Mouse (Mus musculus) adrenal gland, postnatal 10 days (tissue): ENCODE measurements around the gene Cd93. TPM values are rescaled to one million over a fixed set of nuclear protein-coding genes. Genes with fewer than 3 reads are reported as not detected.

ENCODE experiments used
- DNase-seq: peaks from one replicate; pipeline ENCODE4 v3.0.0; 2021; ENCODE audit warnings: mixed read lengths
- total RNA-seq, 2 experiments: library from RNA; stranded (reverse); gene quantifications; 2 replicates each; pipeline ENCODE4 v1.2.3; 2021

Gene Cd93
- total RNA-seq, 2 experiments from 2014 or later: 70.6 to 91.4 TPM

DNA sequence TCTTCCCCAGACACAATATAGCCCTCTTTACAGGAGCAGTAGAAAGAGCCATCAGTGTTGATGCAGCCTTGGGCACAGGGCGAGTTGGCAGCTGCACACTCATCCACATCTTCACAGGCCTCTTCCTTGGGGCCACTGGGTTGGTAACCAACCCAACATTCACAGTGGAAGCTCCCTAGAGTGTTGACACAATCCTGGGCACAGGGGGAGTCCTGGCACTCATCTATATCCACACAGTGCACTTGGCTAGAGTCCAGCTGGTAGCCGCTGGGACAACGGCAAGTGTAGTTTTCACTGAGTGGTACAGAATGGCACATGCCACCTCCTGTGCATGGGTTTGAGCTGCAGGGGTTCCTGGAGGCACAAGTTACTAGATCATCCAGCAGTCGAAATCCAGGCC is 1.2 kb downstream of the Cd93 start:
- peak; percentile 12 for DNase-seq

DNA sequence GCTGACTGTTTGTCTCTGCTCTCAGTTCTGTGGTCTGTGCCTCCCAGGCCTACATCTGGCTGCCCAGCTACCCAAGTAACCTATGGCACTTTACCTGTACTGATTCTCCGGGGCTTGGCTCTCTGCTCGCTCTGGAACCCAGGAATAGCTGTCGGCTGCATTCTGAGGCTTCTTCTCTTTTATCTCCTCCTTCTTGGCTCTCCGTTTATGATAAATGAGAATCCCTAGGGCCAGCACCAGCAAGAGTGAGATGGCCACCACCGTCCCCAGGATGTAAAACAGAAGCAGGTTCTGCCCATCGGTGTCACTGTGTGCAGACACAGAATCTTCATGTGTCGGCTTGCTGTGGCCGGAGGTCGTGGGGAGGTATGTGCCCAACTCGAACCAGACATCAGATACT is 1.9 kb downstream of the Cd93 start:
- DNase-seq: no peak

DNA sequence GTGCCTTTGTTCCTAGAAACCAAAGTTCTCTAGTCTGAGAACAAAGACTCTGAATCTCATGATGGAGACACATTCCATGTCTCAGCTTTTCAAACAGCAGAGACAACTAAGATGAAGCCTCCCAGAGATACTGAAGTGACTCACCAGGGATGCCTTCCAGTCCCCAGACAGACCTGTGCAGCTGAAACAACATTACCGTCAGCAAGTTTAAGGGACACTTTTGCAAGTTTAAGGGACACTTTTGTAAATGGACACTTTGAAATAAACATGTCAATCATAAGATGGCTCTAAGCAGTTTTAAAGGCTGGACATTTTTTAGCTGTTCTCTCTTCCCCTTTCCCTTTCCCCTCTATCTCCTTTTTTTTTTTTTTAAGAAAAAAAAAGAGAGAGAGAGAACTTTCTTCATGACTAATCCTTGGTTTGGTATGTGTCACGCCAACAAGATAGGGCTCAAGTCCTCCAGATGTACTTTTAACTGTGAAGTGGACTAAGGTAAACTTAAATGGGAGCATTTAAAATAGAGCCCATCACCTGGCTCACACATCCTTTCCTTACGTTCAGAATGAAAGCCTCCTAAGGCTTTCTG is 3.6 kb downstream of the Cd93 start:
- DNase-seq: no peak

DNA sequence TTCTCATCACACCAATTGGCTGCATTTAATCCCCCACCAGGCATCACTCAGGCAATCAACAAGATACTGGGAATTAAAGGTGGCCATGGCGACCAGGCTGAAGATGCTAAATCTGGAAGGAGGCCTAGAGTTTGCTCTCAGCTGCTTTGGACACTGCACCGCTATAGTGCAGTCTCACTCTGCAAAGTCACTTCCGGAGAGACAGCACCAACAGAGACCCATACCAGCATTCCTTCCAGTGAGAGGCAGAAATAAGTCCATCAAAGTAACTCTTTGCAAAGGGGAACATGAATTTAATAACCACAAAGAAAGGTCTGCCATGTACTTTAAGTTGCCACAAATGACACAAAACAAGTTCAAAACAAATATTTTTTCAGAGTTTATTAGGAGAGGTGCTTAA is 7.1 kb downstream of the Cd93 start:
- no peak for DNase-seq

DNA sequence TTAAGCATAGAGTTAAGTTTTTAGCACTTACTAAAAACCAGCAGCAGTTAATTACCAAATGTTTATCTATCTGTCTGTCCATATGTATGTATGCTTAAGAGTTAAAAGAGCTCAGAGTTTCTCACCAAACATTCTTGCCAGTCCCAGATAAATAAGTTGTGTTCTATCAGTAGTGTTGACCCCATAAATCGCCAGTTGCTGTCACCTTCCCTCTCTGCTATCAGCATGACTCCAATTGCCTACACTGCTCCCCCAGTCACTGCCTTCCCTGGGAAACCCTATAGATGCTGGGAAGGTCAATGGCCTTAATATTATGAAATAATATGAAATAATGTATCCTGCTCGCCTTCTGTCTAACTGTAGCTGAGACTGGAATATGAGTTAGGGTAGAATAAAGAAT is 11.0 kb downstream of the Cd93 start:
- no peak for DNase-seq

DNA sequence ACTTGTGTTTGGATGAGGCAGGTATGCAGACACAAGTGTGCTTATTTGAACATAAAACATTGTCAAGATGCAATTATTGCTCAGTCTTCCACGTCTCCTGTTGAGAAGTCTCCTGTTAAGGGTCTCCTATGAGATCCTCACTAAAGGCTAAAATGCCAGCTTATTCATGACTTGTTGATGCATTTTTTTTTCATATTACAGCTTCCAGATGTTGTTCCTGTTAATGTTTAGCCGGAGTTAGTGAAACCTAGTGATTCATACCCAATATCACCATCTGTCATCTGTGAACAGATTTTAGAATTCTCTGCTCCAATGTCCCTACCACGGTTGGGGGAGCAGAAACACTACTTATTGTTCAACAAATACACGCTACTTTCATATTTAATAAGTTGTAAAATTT is 12.4 kb downstream of the Cd93 start:
- no peak for DNase-seq

DNA sequence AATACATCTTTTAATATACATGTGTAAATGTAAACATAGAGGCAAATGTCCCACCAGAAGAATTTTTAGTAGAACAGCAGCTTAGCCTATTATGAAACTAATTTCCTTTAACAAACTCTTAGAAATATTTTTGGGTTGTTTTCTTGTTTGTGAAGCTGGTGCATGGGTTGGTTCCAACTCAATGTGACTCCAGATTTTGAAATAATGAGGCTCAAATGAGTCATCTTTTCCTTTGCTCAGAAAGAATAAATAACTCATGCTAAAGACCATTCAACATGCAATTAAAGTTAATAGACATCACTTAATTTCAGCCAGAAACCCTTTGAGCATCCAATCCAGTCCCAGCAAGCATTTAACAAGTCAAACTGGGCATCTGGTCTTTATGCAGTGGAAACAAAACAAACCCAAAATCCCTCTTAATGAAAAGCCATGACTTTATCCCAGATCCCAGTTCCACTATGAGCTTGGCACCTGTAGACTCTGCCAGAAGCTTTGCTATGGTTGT is 14.3 kb downstream of the Cd93 start:
- no peak for DNase-seq

DNA sequence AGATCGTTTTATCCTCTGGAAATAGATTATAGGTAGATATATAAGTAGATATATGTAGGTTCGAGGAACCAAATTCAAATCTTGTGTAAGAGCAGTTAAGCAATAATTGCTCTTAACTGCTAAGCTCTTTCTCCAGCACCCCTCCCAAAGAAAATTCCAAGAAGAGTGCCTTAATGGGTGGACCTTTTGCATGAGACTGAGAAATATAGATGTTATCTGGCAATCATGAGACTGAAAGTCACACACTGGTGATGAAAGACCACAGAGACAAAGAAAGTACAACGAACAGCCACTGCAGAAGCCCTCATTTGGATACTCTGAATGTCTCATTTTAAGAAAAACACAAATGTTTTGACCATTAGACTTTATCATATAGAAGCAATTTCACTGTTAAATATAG is 14.8 kb downstream of the Cd93 start:
- DNase-seq: no peak

DNA sequence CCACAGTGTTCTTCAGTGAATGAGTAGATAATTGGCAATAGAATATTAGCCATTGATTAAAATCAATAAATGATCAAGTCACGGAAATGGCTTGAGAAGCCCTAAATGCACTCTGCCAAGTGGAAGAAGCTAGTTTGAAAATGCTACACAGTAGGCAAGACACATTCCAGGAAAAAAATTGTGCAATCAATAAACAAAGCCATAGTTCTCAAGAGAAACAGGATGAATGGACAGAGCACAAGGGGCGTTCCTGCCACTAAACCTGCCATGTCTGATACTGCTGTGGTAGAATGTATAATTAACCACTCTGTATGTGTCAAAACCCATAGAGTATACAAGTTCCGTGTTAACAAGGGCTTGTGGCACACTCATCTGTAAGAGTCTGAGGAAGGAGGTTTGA is 15.8 kb downstream of the Cd93 start:
- DNase-seq: no peak

DNA sequence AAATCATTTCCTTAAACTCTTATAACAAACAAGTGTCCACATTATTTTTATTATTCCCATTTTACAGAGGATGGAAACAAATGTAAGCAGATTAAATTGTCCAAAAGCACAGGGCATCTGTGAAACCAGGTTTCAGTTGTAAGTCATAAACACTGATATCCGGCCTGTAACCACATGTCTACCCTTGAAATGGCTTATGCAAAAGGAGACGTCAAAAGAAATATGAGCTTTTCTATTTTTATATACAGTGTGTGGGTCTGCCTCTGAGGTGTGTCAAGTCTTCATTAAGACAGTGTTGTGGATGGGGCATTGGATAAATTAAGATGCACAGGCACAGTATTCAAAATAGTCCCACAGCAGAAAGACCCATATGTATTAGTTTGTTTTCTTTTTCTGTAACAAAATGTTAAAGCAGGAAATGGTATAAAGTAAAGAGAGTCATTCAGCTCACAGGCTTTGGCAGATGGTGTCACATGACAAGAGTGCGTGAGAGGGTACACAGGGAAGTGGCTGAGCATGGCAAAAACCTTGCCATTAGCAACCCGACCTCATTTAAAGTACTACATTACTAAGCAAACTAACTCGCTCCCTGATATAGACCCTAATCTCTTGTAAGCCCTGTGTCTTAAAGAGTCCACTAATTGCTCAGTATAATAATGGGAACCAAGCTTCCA is 17.5 kb downstream of the Cd93 start:
- DNase-seq: no peak

DNA sequence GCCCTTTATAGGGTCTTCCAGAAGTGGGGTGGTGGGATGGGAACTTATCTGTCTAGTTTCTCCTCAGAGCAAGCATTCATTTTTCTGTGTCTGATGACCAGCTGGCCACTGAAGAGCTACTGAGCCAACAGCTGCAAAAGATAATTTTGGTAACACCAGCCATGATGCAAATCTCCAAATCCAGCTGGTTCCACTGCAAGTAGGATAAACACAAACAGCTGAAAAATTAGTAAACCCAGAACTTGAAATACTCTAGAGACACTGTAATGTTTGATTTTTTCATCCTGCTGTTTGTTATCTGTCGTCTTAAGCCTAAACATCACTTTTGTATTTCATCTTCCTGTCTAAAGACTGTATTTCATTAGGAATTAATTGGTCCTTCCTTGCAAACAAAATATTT is 21.7 kb downstream of the Cd93 start:
- no peak for DNase-seq

DNA sequence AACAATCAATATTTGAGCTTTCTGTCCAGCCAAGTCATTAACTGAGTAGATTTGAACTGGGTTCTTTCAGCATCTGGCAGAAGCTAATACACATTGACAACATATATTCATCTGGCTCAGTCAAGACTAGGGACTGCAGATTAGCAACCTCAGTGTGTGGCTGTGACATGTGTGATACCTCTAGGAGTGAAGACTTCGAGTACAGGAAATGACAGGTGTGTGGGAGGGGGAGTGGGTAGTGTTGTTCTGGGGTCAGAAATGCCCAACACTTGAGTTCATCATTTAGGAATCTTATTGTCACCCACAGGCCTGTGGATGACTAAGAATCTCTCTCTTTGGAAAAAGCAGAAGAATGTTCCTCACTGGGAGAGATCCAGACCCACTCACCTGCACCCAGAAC is 22.3 kb downstream of the Cd93 start:
- DNase-seq: no peak

DNA sequence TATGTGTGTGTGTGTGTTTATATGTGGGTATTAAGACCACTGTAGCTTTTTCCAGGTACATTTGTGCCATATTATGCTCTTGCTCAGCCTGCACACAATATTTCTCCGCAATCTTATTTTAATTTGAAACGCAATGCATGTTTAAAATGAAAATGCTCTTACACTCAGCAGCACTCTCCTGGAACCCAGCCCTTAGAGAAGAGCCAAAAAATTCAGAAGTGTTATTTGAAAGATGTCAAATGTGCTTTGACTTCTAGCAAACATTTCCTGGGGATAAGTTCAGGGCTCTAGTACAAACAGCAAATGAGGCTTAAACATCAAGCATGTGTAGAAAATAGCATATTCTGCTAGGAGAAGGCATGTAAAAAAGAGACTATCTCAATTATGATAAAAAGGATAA is 23.6 kb downstream of the Cd93 start:
- DNase-seq: no peak

DNA sequence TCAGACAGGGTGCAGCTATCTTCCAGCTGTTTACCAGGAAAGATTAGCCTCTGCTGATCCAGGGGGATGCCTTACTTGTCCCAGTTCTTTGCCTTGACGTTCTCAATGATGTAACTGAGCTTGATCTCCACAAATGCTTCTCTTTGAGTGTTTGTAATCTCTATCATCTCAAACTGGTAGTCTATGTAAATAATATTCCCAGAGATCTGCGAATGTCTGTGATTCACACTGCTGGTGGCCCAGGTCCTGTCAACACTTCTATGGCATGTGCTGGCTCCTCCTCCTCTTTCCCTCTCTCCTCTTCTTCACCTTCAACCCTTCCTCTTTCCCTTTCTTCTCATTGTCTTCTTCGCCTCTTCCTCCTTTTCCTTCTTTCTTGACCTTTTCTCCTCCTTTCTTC is 24.2 kb downstream of the Cd93 start:
- DNase-seq: no peak

DNA sequence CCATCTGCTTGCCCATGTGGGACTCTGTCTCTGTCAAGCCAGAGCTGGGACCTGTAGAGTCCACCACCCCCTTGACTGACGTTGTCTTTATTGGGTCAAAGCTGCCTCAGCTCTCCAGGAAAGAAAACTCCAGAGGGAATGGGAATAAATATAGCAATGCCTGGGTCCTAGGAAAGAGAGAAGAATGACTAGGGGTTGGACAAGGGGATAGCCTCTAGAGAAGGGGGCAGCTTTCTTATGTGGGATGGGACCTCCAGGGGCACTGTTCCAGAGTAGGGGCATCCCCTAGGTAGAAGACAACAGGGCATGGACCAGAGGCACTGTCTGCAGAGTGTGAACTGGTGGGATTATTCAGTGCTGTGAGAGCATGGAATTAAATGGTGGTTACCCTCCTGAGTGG is 33.5 kb downstream of the Cd93 start:
- DNase-seq: no peak

DNA sequence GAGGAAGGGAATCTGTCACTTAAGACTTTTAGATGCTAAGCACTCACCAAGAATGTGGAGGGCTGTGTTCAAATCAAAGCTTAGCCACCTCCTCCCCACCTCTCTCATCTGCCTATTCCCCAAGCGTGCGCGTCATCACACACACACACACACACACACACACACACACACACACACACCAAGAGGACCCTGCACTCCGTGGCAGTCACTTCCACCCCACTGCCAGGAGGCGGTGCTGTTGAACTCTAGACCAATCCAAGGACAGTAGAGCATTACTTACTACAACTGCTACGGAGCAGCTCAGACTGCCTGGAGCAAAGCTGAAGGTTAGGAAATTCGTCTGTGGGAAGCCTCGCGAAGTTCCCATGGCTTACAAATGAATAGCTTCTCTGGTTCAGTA is 34.2 kb downstream of the Cd93 start:
- DNase-seq: peak; percentile 90

DNA sequence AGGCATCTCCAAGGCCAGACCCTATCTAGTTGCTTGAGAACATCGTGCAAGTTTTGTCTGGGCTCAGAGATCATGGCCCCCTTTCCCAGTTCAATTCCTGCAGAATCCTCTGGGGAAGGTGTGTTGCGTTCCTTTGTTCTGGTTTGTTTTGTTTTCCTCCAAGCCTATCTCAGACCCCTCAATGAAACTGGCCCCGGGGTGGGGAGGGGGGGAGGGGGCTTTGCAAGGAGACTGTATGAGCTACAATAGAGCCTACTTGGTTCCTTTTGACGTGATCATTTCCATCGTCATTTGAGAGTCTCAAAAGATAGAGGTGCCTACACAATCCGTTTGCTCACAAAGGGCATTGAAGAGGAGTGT is 34.6 kb downstream of the Cd93 start:
- DNase-seq: no peak

DNA sequence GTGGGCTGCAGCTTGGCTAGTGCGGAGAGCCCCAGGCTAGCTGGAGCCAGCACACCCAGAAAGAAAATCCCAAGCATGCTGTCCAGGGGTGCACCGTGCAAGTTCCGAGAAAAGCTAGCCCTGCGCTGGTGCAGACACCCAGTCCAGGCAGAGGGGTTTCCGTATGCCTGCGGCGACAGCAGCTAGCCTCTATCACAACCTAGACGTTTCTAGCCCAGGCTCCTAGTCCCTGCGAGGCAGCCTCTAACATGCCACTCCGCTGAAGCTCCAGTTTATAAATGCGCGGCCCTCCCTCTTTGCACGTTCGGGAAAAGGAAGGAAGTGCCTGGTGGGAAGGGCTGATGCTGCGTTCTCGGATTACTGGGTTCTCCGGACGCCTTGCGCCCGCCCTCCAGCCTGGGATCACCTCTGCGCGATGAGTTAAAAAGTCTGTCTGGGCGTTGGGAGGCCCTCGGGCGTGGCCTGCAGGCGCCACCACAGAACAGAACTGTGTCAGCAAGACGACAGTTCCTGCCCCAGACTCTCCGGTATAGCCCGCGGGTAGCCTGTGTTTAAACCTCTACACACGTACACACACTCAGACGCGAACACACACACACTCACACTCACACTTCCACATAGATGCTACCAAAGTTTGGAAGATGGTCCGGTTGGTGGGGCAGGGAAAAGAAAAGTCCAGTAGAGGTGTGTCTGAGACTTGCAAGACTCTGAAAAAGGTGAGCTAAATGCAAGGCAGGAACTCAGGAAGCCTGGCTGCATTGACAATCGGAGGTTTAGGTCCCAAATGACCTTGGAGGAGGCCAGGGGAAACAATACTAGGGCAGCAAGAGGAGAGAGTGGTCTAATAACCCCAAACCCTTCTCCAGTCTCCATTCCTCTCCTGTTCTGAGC is 35.2 kb downstream of the Cd93 start, which contains the start of gene Thbd:
Gene Thbd (minus strand): TSS at position 319 of the 891 bp plus-strand sequence.
- peak; percentile 80 for DNase-seq

DNA sequence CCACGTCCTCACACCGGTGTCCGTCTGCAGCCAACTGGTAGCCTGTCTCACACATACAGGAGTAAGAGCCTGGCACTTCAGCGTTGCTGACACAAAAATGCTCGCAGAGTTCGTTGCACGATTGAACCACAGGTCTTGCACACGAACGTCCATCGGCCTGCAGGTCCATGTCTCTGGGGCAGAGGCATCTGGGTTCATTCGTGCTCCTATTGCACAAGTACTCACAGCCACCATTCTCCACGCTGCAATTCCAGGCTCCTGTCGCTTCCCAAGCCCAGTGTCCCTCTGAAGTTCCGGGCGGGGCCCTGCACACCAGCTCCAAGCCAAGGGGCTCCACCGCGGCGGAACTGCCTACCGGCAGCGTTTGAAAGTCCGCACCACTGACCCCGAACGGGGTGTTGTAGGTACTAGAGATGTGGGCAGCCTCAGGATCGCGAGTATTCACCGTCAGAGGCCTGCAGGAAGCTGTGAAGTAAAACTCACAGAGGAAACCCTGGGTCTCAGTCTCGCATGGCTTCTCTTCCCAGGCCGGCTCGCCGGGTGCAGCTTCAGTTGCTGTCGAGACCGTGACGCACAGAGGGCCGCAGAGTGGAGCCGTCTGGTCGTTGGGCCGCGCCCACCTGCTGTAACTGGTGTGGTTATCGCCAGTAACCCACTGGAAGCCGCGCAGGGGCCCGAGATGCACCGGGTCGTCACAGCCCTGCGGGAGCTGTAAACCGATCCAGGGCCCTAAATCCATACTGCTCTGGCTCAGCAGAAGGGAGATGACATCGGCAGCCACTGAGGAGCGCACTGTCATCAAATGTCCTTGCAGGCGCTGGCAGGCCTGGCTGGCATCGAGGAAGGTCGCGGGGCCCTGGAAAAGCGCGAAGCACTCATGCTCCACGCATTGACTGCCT is 36.1 kb downstream of the Cd93 start:
- DNase-seq: peak; percentile 78

DNA sequence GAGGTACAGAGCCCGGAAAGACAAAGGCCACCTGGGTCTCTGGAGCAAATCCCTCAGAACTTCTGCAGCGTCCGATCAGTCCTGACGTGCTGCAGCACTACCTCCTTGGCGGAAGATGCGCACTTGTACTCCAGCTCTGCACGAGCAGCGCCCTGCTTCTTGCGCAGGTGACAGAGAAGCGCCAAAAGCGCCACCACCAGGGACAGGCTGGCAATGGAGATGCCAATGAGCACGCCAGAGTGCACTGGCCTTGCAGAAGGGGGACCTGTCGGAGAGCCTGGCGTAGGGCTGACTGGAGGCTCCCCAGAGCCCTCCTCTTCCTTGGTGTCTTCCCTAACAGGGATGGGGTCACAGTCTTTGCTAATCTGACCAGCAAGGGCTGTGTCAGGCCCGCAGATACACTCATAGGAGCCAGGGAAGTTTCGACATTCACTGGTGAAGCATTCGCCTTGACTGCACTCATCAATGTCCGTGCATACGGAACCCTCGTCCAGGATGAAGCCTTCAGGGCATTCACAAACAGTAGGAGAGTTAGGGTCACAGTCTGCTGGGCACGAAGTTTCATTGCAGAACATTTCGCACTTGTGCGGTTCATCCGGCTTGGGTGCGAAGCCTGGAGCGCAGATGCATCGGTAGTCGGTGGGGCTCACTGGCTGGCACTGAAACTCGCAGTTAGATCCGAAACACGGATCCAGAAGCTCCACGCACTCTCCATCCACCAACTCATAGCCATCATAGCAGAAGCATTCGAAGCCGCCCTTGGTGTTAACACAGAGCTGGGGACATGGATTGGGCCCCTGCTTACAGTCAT is 37.0 kb downstream of the Cd93 start:
- DNase-seq: peak; percentile 50

DNA sequence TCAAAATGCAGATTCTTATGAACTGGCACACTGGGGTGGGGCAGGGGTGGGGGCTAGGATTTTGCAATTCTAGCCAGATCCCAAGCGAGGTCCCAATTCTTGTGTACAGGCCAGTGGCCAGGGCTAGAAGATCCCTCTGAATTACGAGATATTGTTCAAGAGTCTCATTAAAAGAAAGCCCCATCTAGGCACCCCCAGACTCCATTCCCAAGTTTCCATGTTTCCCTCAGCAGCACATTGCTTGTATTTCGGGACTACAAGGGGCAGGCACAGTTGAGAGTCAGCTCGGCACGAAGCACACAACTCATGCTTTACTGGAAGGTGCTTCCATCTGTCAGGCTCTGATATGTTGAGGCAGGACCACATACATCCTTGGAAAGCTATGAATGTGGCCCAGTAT is 38.5 kb downstream of the Cd93 start:
- no peak for DNase-seq
